In genomic region chr9:47409579-47409978, GRCm38 (mm10) we compare ENCODE assay signal across 16 mouse cellular contexts.
"Had no signal": no experiment of that assay in that cellular context is flagged by ENCODE, and none has a peak within 500 bp of the region (broad histone marks: within the 10 kb centered on the region; RNA-seq: fewer than 3 reads in every experiment).

No protein-coding gene starts in this region.

- H3K36me3 ChIP-seq: liver, embryonic 12.5 days; midbrain, embryonic 10.5 days; midbrain, embryonic 12.5 days; neural tube, embryonic 12.5 days; stomach, embryonic 15.5 days had no signal

- H3K4me3 ChIP-seq: liver, embryonic 12.5 days; midbrain, embryonic 10.5 days; midbrain, embryonic 12.5 days; myocyte; neural tube, embryonic 12.5 days; stomach, embryonic 15.5 days had no signal

- H3K4me1 ChIP-seq: liver, embryonic 12.5 days had no signal

- H3K4me2 ChIP-seq: liver, embryonic 12.5 days; lung, embryonic 14.5 days; midbrain, embryonic 12.5 days; neural tube, embryonic 12.5 days; stomach, embryonic 15.5 days had no signal

- H3K27me3 ChIP-seq: neural tube, embryonic 12.5 days; stomach, embryonic 15.5 days had no signal

- H3K9ac ChIP-seq: liver, embryonic 12.5 days; liver, embryonic 14.5 days; lung, embryonic 14.5 days; midbrain, embryonic 12.5 days; neural tube, embryonic 12.5 days; stomach, embryonic 15.5 days had no signal

- DNase-seq: lung, adult 18-20 months; lung, embryonic 14.5 days; midbrain, embryonic 14.5 days; right cerebral cortex, postnatal 14 days; thymus, adult 2 months; thymus, postnatal 25 days; thymus, postnatal 4 days had no signal

- H3K9me3 ChIP-seq: liver, embryonic 12.5 days; midbrain, embryonic 10.5 days; midbrain, embryonic 12.5 days; neural tube, embryonic 12.5 days; stomach, embryonic 15.5 days had no signal

- H3K27ac ChIP-seq: liver, embryonic 12.5 days; liver, embryonic 14.5 days; midbrain, embryonic 10.5 days; midbrain, embryonic 12.5 days; neural tube, embryonic 12.5 days; stomach, embryonic 15.5 days; stomach, postnatal 0 days had no signal

- ATAC-seq: liver, embryonic 12.5 days; midbrain, embryonic 16.5 days had no signal
